Mouse (Mus musculus) C3H10T1/2 (cell line): ENCODE results near the gene Rxfp2. TPM values are rescaled to one million over a fixed set of nuclear protein-coding genes. Genes with fewer than 3 reads are reported as not detected.

ENCODE experiments used
- polyA plus RNA-seq, 2 experiments: library from polyadenylated mRNA; unstranded; fragments of >200 nt; fragmentation: generic; extraction: Trizol; gene quantifications; one replicate each; pipeline ENCODE4 v1.2.1; 2012; ENCODE audit warnings: missing spikeins in 2 of 2

Rxfp2 gene
- not detected for polyA plus RNA-seq

GRCm38 (mm10) chr5:150018656-150019055 lies at the start of gene Rxfp2:
Rxfp2 (plus strand) TSS chr5:150018675.

GRCm38 (mm10) chr5:150118455-150119241 lies 100.2 kb downstream of the Rxfp2 start, which contains the start of gene Fry:
Fry (plus strand) TSS chr5:150118645.

Other genes starting within 250 kb of the Rxfp2 start
- under 1 TPM in 1 of 2 experiments, not detected in 1; 0.02 TPM for gene Fry, start 100.0 kb downstream of the Rxfp2 start, polyA plus RNA-seq